17 mouse cellular contexts compared by ENCODE assay signal in genomic region chr7:116252470-116252869, GRCm38 (mm10).
"Had no signal": no experiment of that assay in that cellular context is flagged by ENCODE, and none has a peak within 500 bp of the region (broad histone marks: within the 10 kb centered on the region; RNA-seq: fewer than 3 reads in every experiment).

No protein-coding gene starts in this region.

- H3K4me1 ChIP-seq: midbrain, embryonic 15.5 days; neural tube, embryonic 12.5 days; neural tube, embryonic 15.5 days had no signal

- ATAC-seq: intestine, embryonic 16.5 days; lung, postnatal 0 days; midbrain, embryonic 15.5 days had no signal

- H3K4me3 ChIP-seq: left cerebral cortex, adult 2 months; liver, embryonic 15.5 days; midbrain, embryonic 12.5 days; midbrain, embryonic 15.5 days; neural tube, embryonic 12.5 days; neural tube, embryonic 15.5 days had no signal

- DNase-seq: kidney, postnatal 10 days; layer of hippocampus, postnatal 36 days; lung, embryonic 14.5 days; right cerebral cortex, adult 18-20 months; right cerebral cortex, postnatal 14 days; right cerebral cortex, postnatal 4 days; thymus, adult 18-20 months; thymus, postnatal 36 days had no signal

- H3K4me2 ChIP-seq: liver, embryonic 15.5 days; lung, embryonic 14.5 days; midbrain, embryonic 12.5 days; midbrain, embryonic 15.5 days; neural tube, embryonic 12.5 days; neural tube, embryonic 15.5 days had no signal

- H3K9me3 ChIP-seq: liver, embryonic 15.5 days; midbrain, embryonic 12.5 days; midbrain, embryonic 15.5 days; neural tube, embryonic 12.5 days had no signal

- H3K27me3 ChIP-seq: liver, embryonic 15.5 days; midbrain, embryonic 12.5 days; midbrain, embryonic 15.5 days; neural tube, embryonic 12.5 days; neural tube, embryonic 15.5 days had no signal

- H3K27ac ChIP-seq: left cerebral cortex, adult 2 months; liver, embryonic 15.5 days; macrophage; midbrain, embryonic 12.5 days; midbrain, embryonic 15.5 days; neural tube, embryonic 12.5 days; neural tube, embryonic 15.5 days had no signal

- H3K9ac ChIP-seq: liver, embryonic 15.5 days; lung, embryonic 14.5 days; midbrain, embryonic 12.5 days; midbrain, embryonic 15.5 days; neural tube, embryonic 12.5 days; neural tube, embryonic 15.5 days had no signal

- H3K36me3 ChIP-seq: liver, embryonic 15.5 days; midbrain, embryonic 12.5 days; midbrain, embryonic 15.5 days; neural tube, embryonic 12.5 days; neural tube, embryonic 15.5 days had no signal
